Mouse (Mus musculus) layer of hippocampus, postnatal 36 days (tissue): ENCODE measurements around the gene Tmem141. TPM values are rescaled to one million over a fixed set of nuclear protein-coding genes. Genes with fewer than 3 reads are reported as not detected.
A peak's percentile ranks its signal among the peaks of the same experiment; 100 is the strongest.

Experiments used
- DNase-seq, 2 experiments: peaks; one replicate each; pipeline ENCODE4 v3.0.0; 2022
- total RNA-seq, 2 experiments: library from RNA; stranded (reverse); gene quantifications; 2 replicates each; pipeline ENCODE4 v1.2.3; 2021

The Tmem141 gene
- total RNA-seq = 10 to 100 TPM; 13.1 to 16.6 TPM

DNA sequence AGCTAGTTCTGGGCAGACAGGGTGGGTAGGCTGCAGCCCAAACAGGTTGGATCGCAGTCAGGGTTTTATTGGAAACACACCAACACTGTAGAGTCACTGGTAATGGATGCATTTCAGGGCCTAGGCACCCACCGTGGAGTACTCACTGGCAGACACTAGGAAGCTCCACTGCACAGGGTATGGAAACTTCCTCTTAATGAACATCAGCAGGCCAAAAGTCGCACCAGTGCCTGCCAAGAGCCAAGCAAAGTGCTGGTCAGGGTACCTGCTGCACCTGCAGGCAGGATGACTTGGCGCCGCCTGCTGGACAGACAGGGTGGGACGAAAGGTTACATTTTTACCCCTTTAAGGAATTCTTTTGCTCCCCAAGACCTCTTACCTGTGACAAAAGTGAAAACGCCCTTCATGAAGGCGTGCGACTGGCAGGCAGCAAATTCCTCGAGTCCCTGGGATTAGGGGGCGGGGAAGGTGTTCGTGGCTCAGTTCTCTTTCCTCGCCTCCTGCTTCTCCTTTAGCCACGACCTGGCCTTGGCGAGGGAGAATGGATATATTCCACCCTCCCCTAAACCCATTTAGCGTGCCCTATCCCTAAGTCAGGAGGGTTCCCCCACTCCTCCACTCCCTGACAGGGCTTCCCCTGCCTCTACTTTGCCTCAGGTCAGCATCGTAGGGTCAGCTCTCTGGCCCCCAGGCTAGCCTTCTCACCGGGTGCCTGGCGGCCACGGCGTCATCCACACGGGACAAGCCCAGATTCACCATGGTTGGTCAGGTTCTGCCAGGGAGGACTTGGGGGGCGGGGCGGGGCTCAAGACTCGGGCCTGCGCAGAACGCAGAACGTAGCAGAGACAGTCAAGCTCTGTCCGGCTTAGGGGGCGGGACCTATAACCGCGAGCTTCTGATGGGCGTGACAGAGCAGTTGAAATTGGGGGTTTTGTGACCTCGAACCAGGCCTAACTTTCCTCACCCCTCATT is at the start of gene Tmem141:
TSS of gene Tmem141 (minus strand) at position 777 of the 972 bp plus-strand sequence.
- DNase-seq = peak; percentile 81 to 82

GRCm38 (mm10) chr2:25666516-25666915 is 44.7 kb upstream of the Tmem141 start:
- DNase-seq = no peak

GRCm38 (mm10) chr2:25664125-25664524 is 42.3 kb upstream of the Tmem141 start:
- DNase-seq = no peak

- DNase-seq = peak; percentile 19 to 32
Observed at GRCm38 (mm10) chr2:25663511-25663910, 41.7 kb upstream of the Tmem141 start.

- DNase-seq = no peak
Observed at GRCm38 (mm10) chr2:25661245-25661970, 39.6 kb upstream of the Tmem141 start.

DNA sequence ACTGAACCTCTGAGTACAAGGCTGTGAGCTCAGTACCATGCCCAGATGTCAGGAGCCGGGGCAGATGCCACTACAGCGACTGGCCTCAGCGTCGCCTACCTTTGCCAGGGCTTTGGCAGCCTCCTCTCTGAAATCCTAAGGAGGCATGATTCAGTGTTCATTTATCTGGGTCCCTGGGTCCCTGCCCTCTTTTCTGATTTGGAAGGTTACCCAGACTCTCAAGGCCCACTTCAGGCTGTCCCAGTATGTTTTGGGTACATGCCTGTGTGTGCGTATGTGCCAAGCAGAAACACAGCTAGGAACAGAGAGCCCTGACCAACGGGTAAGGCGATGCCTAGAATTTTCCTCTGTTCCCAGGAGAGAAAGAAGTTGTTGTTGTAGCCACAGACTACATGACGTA is 38.5 kb upstream of the Tmem141 start:
- DNase-seq = no peak

DNA sequence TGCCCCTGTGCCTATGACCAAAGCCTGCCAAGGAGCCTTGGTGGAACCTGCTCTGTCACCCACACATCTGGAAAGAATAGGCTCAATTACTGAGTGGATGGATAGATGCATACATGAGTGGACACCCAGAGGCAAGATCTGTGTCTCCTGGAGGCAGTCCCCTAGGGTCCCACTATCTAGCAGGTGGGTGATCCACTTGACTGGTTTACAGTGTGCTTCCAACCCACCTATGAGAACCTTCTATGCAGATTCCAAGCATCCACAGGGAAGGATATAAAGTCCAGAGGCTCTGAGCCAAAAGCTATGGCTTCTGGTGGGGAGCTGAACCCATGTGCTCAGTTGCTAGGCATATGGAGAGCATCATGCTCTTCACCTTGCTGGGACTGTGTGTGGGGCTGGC is 35.8 kb upstream of the Tmem141 start, which contains the start of gene Lcn5:
TSS of gene Lcn5 (plus strand) at position 301 of the 400 bp plus-strand sequence.
- DNase-seq = no peak

GRCm38 (mm10) chr2:25657246-25657645 is 35.4 kb upstream of the Tmem141 start:
- DNase-seq = no peak

- DNase-seq = peak in 1 of 2 experiments; percentile 19
Observed at GRCm38 (mm10) chr2:25656691-25657090, 34.9 kb upstream of the Tmem141 start.

GRCm38 (mm10) chr2:25654502-25654901 is 32.7 kb upstream of the Tmem141 start:
- DNase-seq = no peak

DNA sequence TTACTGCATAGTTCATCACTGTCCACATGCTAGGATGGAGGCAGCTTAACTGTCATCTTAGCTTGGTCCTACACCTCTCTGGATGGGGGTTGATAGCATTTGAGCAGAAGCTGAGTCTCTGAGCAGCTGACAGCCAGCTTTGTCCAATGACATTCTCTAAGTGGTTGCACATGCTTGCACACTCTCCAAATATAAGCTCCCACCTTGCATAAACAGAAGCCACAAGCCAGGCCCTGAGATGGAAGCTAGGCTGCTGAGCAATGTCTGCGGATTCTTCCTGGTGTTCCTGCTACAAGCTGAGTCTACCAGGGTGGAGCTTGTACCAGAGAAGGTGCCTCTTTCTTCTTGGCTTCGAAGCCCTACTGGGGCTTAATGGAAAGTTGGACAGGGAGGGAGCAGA is 31.1 kb upstream of the Tmem141 start, which contains the start of gene Lcn8:
TSS of gene Lcn8 (plus strand) at position 219 of the 400 bp plus-strand sequence.
- no peak for DNase-seq

- no peak for DNase-seq
Observed at GRCm38 (mm10) chr2:25639890-25640289, 18.1 kb upstream of the Tmem141 start.

GRCm38 (mm10) chr2:25634046-25634445 is 12.2 kb upstream of the Tmem141 start:
- no peak for DNase-seq

- no peak for DNase-seq
Observed at GRCm38 (mm10) chr2:25633616-25634015, 11.8 kb upstream of the Tmem141 start.

- DNase-seq = no peak
Observed at GRCm38 (mm10) chr2:25628738-25629137, 6.9 kb upstream of the Tmem141 start.

DNA sequence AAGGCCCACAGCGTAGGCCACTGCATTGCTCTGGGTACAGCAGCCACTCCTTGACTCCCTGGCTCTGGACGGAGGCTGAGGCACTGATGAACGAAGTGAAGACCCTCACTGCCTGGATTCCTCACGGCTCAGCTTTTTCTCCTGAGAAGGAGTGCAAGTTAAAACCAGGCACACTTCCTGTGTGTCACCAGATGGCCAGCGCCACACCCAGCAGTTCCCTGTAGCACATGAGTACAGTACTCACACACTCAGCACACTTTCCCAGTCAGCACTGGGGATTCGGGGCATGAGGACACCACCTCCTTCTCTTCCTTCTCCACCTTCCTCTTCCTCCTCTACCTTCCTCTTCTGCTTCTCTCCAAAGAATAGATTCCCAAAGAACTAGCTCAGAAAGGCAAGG is 6.0 kb upstream of the Tmem141 start, which contains the start of gene Fcna:
TSS of gene Fcna (minus strand) at position 220 of the 400 bp plus-strand sequence.
- no peak for DNase-seq

GRCm38 (mm10) chr2:25625986-25626385 is 4.2 kb upstream of the Tmem141 start:
- no peak for DNase-seq

- DNase-seq = no peak
Observed at GRCm38 (mm10) chr2:25620852-25621228, 965 bp downstream of the Tmem141 start.

DNA sequence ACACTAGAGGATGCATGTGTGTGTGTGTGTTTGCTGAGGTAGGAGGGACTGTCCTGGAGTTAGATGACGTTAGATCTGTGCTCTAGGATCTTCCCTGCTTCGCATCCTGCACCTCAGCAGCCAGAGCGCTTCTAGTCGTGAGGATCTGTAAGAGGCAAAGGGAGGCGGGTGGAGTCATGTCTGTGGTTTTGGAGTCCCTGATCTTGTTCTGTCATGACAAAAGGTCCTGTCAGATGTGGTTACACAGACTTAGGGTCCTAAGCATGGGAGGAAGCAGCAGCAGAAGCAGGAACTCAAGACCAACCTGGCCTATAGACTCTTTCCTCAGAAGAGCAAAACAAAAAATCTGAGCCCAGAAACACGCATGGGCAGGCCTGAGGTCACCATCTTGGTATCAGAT is 1.4 kb downstream of the Tmem141 start:
- DNase-seq = no peak

DNA sequence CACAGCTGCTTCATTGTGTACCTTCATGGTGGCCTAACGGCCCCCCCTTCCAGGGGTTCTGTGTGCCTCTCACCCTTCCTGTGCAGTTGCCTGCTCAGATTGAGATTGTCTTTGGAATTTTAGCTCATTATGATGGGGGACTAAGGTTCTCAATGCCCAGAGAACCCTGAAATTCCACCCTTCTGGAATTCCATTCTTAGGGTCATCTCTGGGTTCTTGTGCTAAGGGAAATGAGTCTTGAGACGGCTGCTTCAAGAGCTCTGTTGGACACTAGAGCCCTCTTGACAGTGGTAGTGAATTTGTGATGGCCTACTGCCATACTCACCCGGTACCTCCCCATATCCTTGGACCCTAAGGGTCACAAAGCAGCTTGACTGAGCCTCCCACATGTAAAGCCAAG is 4.2 kb downstream of the Tmem141 start, which contains the start of gene Ccdc183:
TSS of gene Ccdc183 (minus strand) at position 101 of the 400 bp plus-strand sequence.
- DNase-seq = no peak

DNA sequence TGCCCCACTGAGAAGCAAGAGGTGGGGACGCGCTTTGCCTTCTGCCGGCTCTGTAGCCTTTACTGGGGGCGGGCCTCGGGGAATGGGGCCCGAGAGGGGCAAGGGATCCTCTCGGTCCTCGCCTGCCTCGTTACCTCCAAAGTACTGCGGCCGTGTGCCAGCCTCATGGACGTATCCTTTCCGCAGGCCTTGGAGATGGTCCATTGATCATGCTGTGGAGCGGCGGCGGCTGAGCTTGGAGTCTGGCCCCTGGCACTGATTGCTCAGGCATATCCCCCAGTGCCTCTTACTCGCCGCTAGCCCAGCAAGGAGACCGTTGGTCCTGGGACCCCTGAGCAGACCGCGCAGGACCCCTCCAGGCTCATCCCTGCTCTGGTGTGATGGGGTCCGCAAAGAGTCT is 5.4 kb downstream of the Tmem141 start:
- no peak for DNase-seq

GRCm38 (mm10) chr2:25608671-25609070 is 13.1 kb downstream of the Tmem141 start:
- no peak for DNase-seq
